Mouse (Mus musculus): ENCODE data around the gene Galk2. TPM values are rescaled to one million over a fixed set of nuclear protein-coding genes. Genes with fewer than 3 reads are reported as not detected.

The Galk2 gene
- total and polyA plus RNA-seq, 3 experiments: 0.08 to 0.29 TPM; not detected in 1

- no peak for DNase-seq (ENCODE audit: low read depth, low spot score)
- peaks cover 0 to 4% of the 10 kb centered on the region in 2 experiments; a peak in 1 of 4 replicates for H3K4me1 ChIP-seq (ENCODE audit: control insufficient read depth in 1 of 2, insufficient read depth in 2 of 2, low read length in 2 of 2)
- no peaks in the 10 kb centered on the region for H3K9me3 ChIP-seq (replicated peaks; ENCODE audit: insufficient read depth, low read length)
- H3K4me3 ChIP-seq (ENCODE audit: control insufficient read depth in 1 of 2, insufficient read depth in 1 of 2, low read depth in 2 of 2, low read length in 2 of 2): no peak overlapping the region
- no peak overlapping the region for H3K27ac ChIP-seq (ENCODE audit: control insufficient read depth, low read depth, low read length)
- no peaks in the 10 kb centered on the region for H3K79me2 ChIP-seq (ENCODE audit: control insufficient read depth, insufficient read depth, low read length, poor library complexity)
- no peaks in the 10 kb centered on the region for H3K27me3 ChIP-seq (ENCODE audit: control insufficient read depth in 1 of 2, insufficient read depth in 2 of 2, low read length in 2 of 2)
- no peak for TF ChIP-seq USF2 (IDR thresholded peaks at IDR 0.05; ENCODE audit: borderline replicate concordance in 1 of 2, insufficient read depth in 1 of 2, low read depth in 1 of 2, low read length in 2 of 2)
- no peak for TF ChIP-seq ZMIZ1 (IDR thresholded peaks at IDR 0.05; ENCODE audit: low read depth, low read length)
- peaks cover 8 to 43% of the 10 kb centered on the region in 2 experiments for H3K36me3 ChIP-seq (ENCODE audit: control insufficient read depth in 1 of 2, insufficient read depth in 2 of 2, low read length in 2 of 2)
- no peak overlapping the region for H3K9ac ChIP-seq (ENCODE audit: control insufficient read depth, low read depth, low read length, poor library complexity, severe bottlenecking)
Observed at GRCm38 (mm10) chr2:125838091-125838490, 20.8 kb upstream of the Galk2 start.

- no peaks in the 10 kb centered on the region for H3K79me2 ChIP-seq (ENCODE audit: control insufficient read depth, insufficient read depth, low read length, poor library complexity)
- no peaks in the 10 kb centered on the region for H3K9me3 ChIP-seq (replicated peaks; ENCODE audit: insufficient read depth, low read length)
Observed at GRCm38 (mm10) chr2:125838708-125839284, 20.1 kb upstream of the Galk2 start.

GRCm38 (mm10) chr2:125851237-125851636 lies 7.7 kb upstream of the Galk2 start:
- Histone ChIP-seq H3K4me3 (ENCODE audit: control insufficient read depth in 1 of 2, insufficient read depth in 1 of 2, low read depth in 2 of 2, low read length in 2 of 2) (no peak overlapping the region), H3K9me3 (replicated peaks; ENCODE audit: insufficient read depth, low read length) (no peaks in the 10 kb centered on the region), H3K27me3 (ENCODE audit: control insufficient read depth in 1 of 2, insufficient read depth in 2 of 2, low read length in 2 of 2) (no peaks in the 10 kb centered on the region), H3K27ac (ENCODE audit: control insufficient read depth, low read depth, low read length) (no peak overlapping the region), H3K9ac (ENCODE audit: control insufficient read depth, low read depth, low read length, poor library complexity, severe bottlenecking) (no peak overlapping the region), H3K36me3 (ENCODE audit: control insufficient read depth in 1 of 2, insufficient read depth in 2 of 2, low read length in 2 of 2) (peaks cover 20 to 27% of the 10 kb centered on the region in 2 experiments), H3K4me1 (ENCODE audit: control insufficient read depth in 1 of 2, insufficient read depth in 2 of 2, low read length in 2 of 2) (peaks cover 6 to 7% of the 10 kb centered on the region in 2 experiments; a peak in 2 of 4 replicates), H3K79me2 (ENCODE audit: control insufficient read depth, insufficient read depth, low read length, poor library complexity) (peaks cover 43% of the 10 kb centered on the region)
- DNase-seq (ENCODE audit: low read depth, low spot score): peak; percentile 62
- TF ChIP-seq CHD2 (IDR thresholded peaks at IDR 0.05; ENCODE audit: low read length) (no peak), MEF2A (IDR thresholded peaks at IDR 0.05; ENCODE audit: extremely low read depth, insufficient replicate concordance, low read depth, low read length, poor library complexity, severe bottlenecking) (no peak), ELF1 (IDR thresholded peaks at IDR 0.05; ENCODE audit: low read depth, low read length) (no peak), MAFK (IDR thresholded peaks at IDR 0.05; ENCODE audit: borderline replicate concordance, low read depth, low read length) (no peak), ZKSCAN1 (IDR thresholded peaks at IDR 0.05; ENCODE audit: low read depth, low read length) (no peak), KAT2A (conservative IDR thresholded peaks at IDR 0.05; ENCODE audit: low read depth, low read length) (no peak), UBTF (IDR thresholded peaks at IDR 0.05; ENCODE audit: borderline replicate concordance, insufficient read depth, low read depth, low read length) (no peak), TCF12 (IDR thresholded peaks at IDR 0.05; ENCODE audit: low read depth, low read length) (peak; percentile 60), GATA1 (IDR thresholded peaks at IDR 0.05; ENCODE audit: low read depth, low read length) (peak; percentile 48; the same call in 1 of the 2 replicates), RAD21 (IDR thresholded peaks at IDR 0.05; ENCODE audit: low read depth, low read length) (no peak), GABPA (IDR thresholded peaks at IDR 0.05; ENCODE audit: low read depth, low read length) (no peak), BHLHE40 (IDR thresholded peaks at IDR 0.05; ENCODE audit: borderline replicate concordance, low read depth, low read length) (no peak), ZMIZ1 (IDR thresholded peaks at IDR 0.05; ENCODE audit: low read depth, low read length) (no peak), EP300 (IDR thresholded peaks at IDR 0.05; ENCODE audit: low read depth in 1 of 2, low read length in 2 of 2) (peak; percentile 43 to 55; a peak in 3 of 4 replicates), CTCF (IDR thresholded peaks at IDR 0.05 in 2 of 3, conservative IDR thresholded peaks at IDR 0.05 in 1 of 3; ENCODE audit: control insufficient read depth in 1 of 3, insufficient read depth in 1 of 3, low read depth in 2 of 3, low read length in 3 of 3, poor library complexity in 1 of 3, severe bottlenecking in 1 of 3) (no peak), HCFC1 (IDR thresholded peaks at IDR 0.05; ENCODE audit: low read depth, low read length) (no peak), ZNF384 (IDR thresholded peaks at IDR 0.05; ENCODE audit: low read depth, low read length) (peak; percentile 68; the same call in 1 of the 2 replicates), USF2 (IDR thresholded peaks at IDR 0.05; ENCODE audit: borderline replicate concordance in 1 of 2, insufficient read depth in 1 of 2, low read depth in 1 of 2, low read length in 2 of 2) (no peak)

More at GRCm38 (mm10) chr2:125838708-125839284, 20.1 kb upstream of the Galk2 start:
- TF ChIP-seq TAL1 (IDR thresholded peaks at IDR 0.05; ENCODE audit: low read length) (peak; percentile 52), RCOR1 (IDR thresholded peaks at IDR 0.05; ENCODE audit: low read depth, low read length) (peak; percentile 25; the same call in 1 of the 2 replicates), CTCF (IDR thresholded peaks at IDR 0.05 in 2 of 3, conservative IDR thresholded peaks at IDR 0.05 in 1 of 3; ENCODE audit: control insufficient read depth in 1 of 3, insufficient read depth in 1 of 3, low read depth in 2 of 3, low read length in 3 of 3, poor library complexity in 1 of 3, severe bottlenecking in 1 of 3) (no peak), TBP (IDR thresholded peaks at IDR 0.05; ENCODE audit: low read depth, low read length) (no peak), TCF12 (IDR thresholded peaks at IDR 0.05; ENCODE audit: low read depth, low read length) (peak; percentile 15; the same call in 1 of the 2 replicates), MYC (IDR thresholded peaks at IDR 0.05; ENCODE audit: low read depth, low read length) (no peak), GABPA (IDR thresholded peaks at IDR 0.05; ENCODE audit: low read depth, low read length) (no peak), ETS1 (IDR thresholded peaks at IDR 0.05; ENCODE audit: low read depth, low read length) (peak; percentile 59; the same call in 1 of the 2 replicates), NELFE (IDR thresholded peaks at IDR 0.05; ENCODE audit: low read depth, low read length) (no peak), MXI1 (IDR thresholded peaks at IDR 0.05; ENCODE audit: low read depth, low read length) (no peak), GATA1 (IDR thresholded peaks at IDR 0.05; ENCODE audit: low read depth, low read length) (peak; percentile 46; the same call in 1 of the 2 replicates)
- H3K36me3 ChIP-seq (ENCODE audit: control insufficient read depth in 1 of 2, insufficient read depth in 2 of 2, low read length in 2 of 2): peaks cover 8 to 47% of the 10 kb centered on the region in 2 experiments
- no peak overlapping the region for H3K4me3 ChIP-seq (ENCODE audit: control insufficient read depth in 1 of 2, insufficient read depth in 1 of 2, low read depth in 2 of 2, low read length in 2 of 2)
- H3K9ac ChIP-seq (ENCODE audit: control insufficient read depth, low read depth, low read length, poor library complexity, severe bottlenecking): no peak overlapping the region
- no peaks in the 10 kb centered on the region for H3K27me3 ChIP-seq (ENCODE audit: control insufficient read depth in 1 of 2, insufficient read depth in 2 of 2, low read length in 2 of 2)
- H3K4me1 ChIP-seq (ENCODE audit: control insufficient read depth in 1 of 2, insufficient read depth in 2 of 2, low read length in 2 of 2): peaks cover 0 to 4% of the 10 kb centered on the region in 2 experiments; a peak in 1 of 4 replicates
- H3K27ac ChIP-seq (ENCODE audit: control insufficient read depth, low read depth, low read length): no peak overlapping the region
- DNase-seq (ENCODE audit: low read depth, low spot score): peak; percentile 12

Measured in MEL (cell line).